ENCODE assay signal across 24 mouse cellular contexts in genomic region chr5:45072529-45072928, GRCm38 (mm10).
"Had no signal": no experiment of that assay in that cellular context is flagged by ENCODE, and none has a peak within 500 bp of the region (broad histone marks: within the 10 kb centered on the region; RNA-seq: fewer than 3 reads in every experiment).

No protein-coding gene starts in this region.

- H3K9me3 ChIP-seq: heart, embryonic 13.5 days; heart, embryonic 15.5 days; hindbrain, embryonic 13.5 days; hindbrain, embryonic 15.5 days; kidney, embryonic 15.5 days; limb, embryonic 10.5 days; limb, embryonic 12.5 days had no signal

- H3K27me3 ChIP-seq: heart, embryonic 13.5 days; heart, embryonic 15.5 days; hindbrain, embryonic 13.5 days; hindbrain, embryonic 15.5 days; kidney, embryonic 15.5 days; limb, embryonic 12.5 days had no signal

- H3K27ac ChIP-seq: heart, embryonic 13.5 days; heart, embryonic 15.5 days; hindbrain, embryonic 13.5 days; hindbrain, embryonic 15.5 days; hindbrain, postnatal 0 days; kidney, embryonic 15.5 days; kidney, postnatal 0 days; left cerebral cortex, adult 2 months; limb, embryonic 10.5 days; limb, embryonic 12.5 days; liver, embryonic 14.5 days had no signal

- H3K4me2 ChIP-seq: heart, embryonic 11.5 days; heart, embryonic 13.5 days; heart, embryonic 15.5 days; hindbrain, embryonic 13.5 days; hindbrain, embryonic 15.5 days; kidney, embryonic 15.5 days; limb, embryonic 12.5 days; liver, embryonic 11.5 days had no signal

- H3K36me3 ChIP-seq: heart, embryonic 13.5 days; heart, embryonic 15.5 days; hindbrain, embryonic 13.5 days; hindbrain, embryonic 15.5 days; kidney, embryonic 15.5 days; limb, embryonic 10.5 days; limb, embryonic 12.5 days had no signal

- ATAC-seq: hindbrain, postnatal 0 days; intestine, embryonic 16.5 days had no signal

- H3K9ac ChIP-seq: heart, embryonic 13.5 days; heart, embryonic 15.5 days; hindbrain, embryonic 13.5 days; hindbrain, embryonic 15.5 days; kidney, embryonic 15.5 days; limb, embryonic 12.5 days; liver, embryonic 14.5 days had no signal

- H3K4me3 ChIP-seq: heart, embryonic 13.5 days; heart, embryonic 15.5 days; hindbrain, embryonic 13.5 days; hindbrain, embryonic 15.5 days; kidney, embryonic 15.5 days; left cerebral cortex, adult 2 months; limb, embryonic 10.5 days; limb, embryonic 12.5 days had no signal

- DNase-seq: gastrocnemius, postnatal 14 days; heart, adult 18-20 months; heart, postnatal 14 days; heart, postnatal 36 days; kidney, adult 11 months; kidney, adult 2 months; kidney, adult 9 months; kidney, postnatal 14 days; kidney, postnatal 36 days; liver had no signal

- H3K4me1 ChIP-seq: heart, embryonic 13.5 days; heart, embryonic 15.5 days; hindbrain, embryonic 13.5 days; hindbrain, embryonic 15.5 days; kidney, embryonic 15.5 days; limb, embryonic 10.5 days; limb, embryonic 12.5 days had no signal
